Comparison of ENCODE assay signal across 7 mouse cellular contexts in genomic region chr16:75767250-75768002, GRCm38 (mm10). TPM values are rescaled to one million over a fixed set of nuclear protein-coding genes. Genes with fewer than 3 reads are reported as not detected.
DNase-seq lines count a peak whose midpoint lies in the region; ATAC-seq and TF ChIP-seq lines count a peak whose summit lies in the region.

No protein-coding gene starts in this region.

- no peaks in the 10 kb centered on the region for H3K27me3 ChIP-seq in C2C12 (ENCODE audit: control insufficient read depth, insufficient read depth, insufficient read length)
- no peaks in the 10 kb centered on the region for H3K27me3 ChIP-seq in heart, postnatal 0 days (ENCODE audit: control insufficient read depth, insufficient read depth, low read length)
- H3K27me3 ChIP-seq in limb, embryonic 11.5 days (ENCODE audit: control insufficient read depth, insufficient read depth, low read length): no peaks in the 10 kb centered on the region

- H3K9me3 ChIP-seq in heart, postnatal 0 days (replicated peaks; ENCODE audit: control insufficient read depth, low read length): no peaks in the 10 kb centered on the region
- H3K9me3 ChIP-seq in limb, embryonic 11.5 days (ENCODE audit: control insufficient read depth, low read length): no peaks in the 10 kb centered on the region

- TF ChIP-seq CTCF in C2C12 (IDR thresholded peaks at IDR 0.05; ENCODE audit: control insufficient read depth, insufficient read depth, insufficient read length): no peak
- TF ChIP-seq CTCF in cortical plate, adult 2 months (IDR thresholded peaks at IDR 0.05; ENCODE audit: extremely low read depth, insufficient read depth, low read length): no peak
- TF ChIP-seq CTCF in heart, postnatal 0 days (IDR thresholded peaks at IDR 0.05; ENCODE audit: low read depth): no peak

- no peak for TF ChIP-seq EP300 in heart, postnatal 0 days (IDR thresholded peaks at IDR 0.05; ENCODE audit: low read depth)

- peaks cover 22% of the 10 kb centered on the region for H3K79me3 ChIP-seq in C2C12 (ENCODE audit: low read depth)

- ATAC-seq in heart, postnatal 0 days (ENCODE audit: insufficient read depth, low read depth): no peak
- ATAC-seq in limb, embryonic 11.5 days (ENCODE audit: insufficient number of reproducible peaks, low FRiP score, low TSS enrichment, low read depth): peak; percentile 77

- H3ac ChIP-seq in C2C12 (ENCODE audit: control insufficient read depth, insufficient read length, low read depth): peak overlapping the region; percentile 45

- peaks cover 41% of the 10 kb centered on the region for H3K79me2 ChIP-seq in C2C12 (ENCODE audit: control insufficient read depth, insufficient read depth)

- H3K4me2 ChIP-seq in heart, postnatal 0 days (ENCODE audit: low read depth, low read length): peak overlapping the region; percentile 90
- H3K4me2 ChIP-seq in limb, embryonic 11.5 days (ENCODE audit: low read depth, severe bottlenecking): peak overlapping the region; percentile 50

- peak; percentile 43 for DNase-seq in 3134 (ENCODE audit: extremely low read depth, insufficient read length, low spot score)
- no peak for DNase-seq in heart, postnatal 0 days (ENCODE audit: low spot score)
- no peak for DNase-seq in limb, embryonic 11.5 days (ENCODE audit: low spot score)
- DNase-seq in naive thymus-derived CD4-positive, alpha-beta T cell, adult 2 months (ENCODE audit: low read depth): peak; percentile 61
- no peak for DNase-seq in layer of hippocampus, adult 11-12 months (ENCODE audit: low spot score)

- H3K27ac ChIP-seq in cortical plate, adult 2 months (ENCODE audit: insufficient read depth, low read length): no peak overlapping the region
- H3K27ac ChIP-seq in heart, postnatal 0 days (ENCODE audit: low read depth): 0 out of 2 replicates have a peak overlapping the region, but pooled peaks have one; percentile 28
- H3K27ac ChIP-seq in limb, embryonic 11.5 days (replicated peaks; ENCODE audit: low read depth, low read length): peak overlapping the region; percentile 36; the same call in 1 of the 2 replicates

- H3K4me1 ChIP-seq in cortical plate, adult 2 months (ENCODE audit: control insufficient read depth, insufficient read depth, low read length): peaks cover 3% of the 10 kb centered on the region; the same call in 1 of the 2 replicates
- H3K4me1 ChIP-seq in heart, postnatal 0 days (ENCODE audit: control insufficient read depth, insufficient read depth): 0 out of 2 replicates have a peak, but pooled peaks cover 4% of the 10 kb centered on the region
- H3K4me1 ChIP-seq in limb, embryonic 11.5 days (ENCODE audit: control insufficient read depth, insufficient read depth, low read length): 0 out of 2 replicates have a peak, but pooled peaks cover 3% of the 10 kb centered on the region

- H3K36me3 ChIP-seq in C2C12 (ENCODE audit: control insufficient read depth, insufficient read depth): peaks cover 13% of the 10 kb centered on the region
- peaks cover 5% of the 10 kb centered on the region; the same call in 1 of the 2 replicates for H3K36me3 ChIP-seq in heart, postnatal 0 days (replicated peaks; ENCODE audit: control insufficient read depth, insufficient read depth, low read length)
- H3K36me3 ChIP-seq in limb, embryonic 11.5 days (ENCODE audit: control insufficient read depth, insufficient read depth, low read length): peaks cover 6% of the 10 kb centered on the region; the same call in 1 of the 2 replicates

- no peak for TF ChIP-seq POLR2A in cortical plate, adult 2 months (IDR thresholded peaks at IDR 0.05; ENCODE audit: extremely low read depth, insufficient read depth, low read length)

- WGBS in heart, postnatal 0 days: 14% methylated on average over 21 of the region's 21 CpGs
- 21% methylated on average over 21 of the region's 21 CpGs for WGBS in limb, embryonic 11.5 days

- H3K4me3 ChIP-seq in C2C12 (ENCODE audit: insufficient read depth, poor library complexity, severe bottlenecking): peak overlapping the region; percentile 75
- peak overlapping the region; percentile 83 for H3K4me3 ChIP-seq in cortical plate, adult 2 months (ENCODE audit: insufficient read depth, low read length)
- H3K4me3 ChIP-seq in heart, postnatal 0 days (ENCODE audit: low read depth, low read length): peak overlapping the region; percentile 67
- H3K4me3 ChIP-seq in limb, embryonic 11.5 days (ENCODE audit: low read depth, low read length): peak overlapping the region; percentile 67

- peak overlapping the region; percentile 49; the same call in 1 of the 2 replicates for H3K9ac ChIP-seq in heart, postnatal 0 days (replicated peaks; ENCODE audit: low read depth, low read length)
- peak overlapping the region; percentile 47 for H3K9ac ChIP-seq in limb, embryonic 11.5 days (ENCODE audit: low read length)

TF ChIP-seq in C2C12, 6 proteins besides CTCF, POLR2A, EP300 and RAD21:
- no peak for TF ChIP-seq FOSL1 (IDR thresholded peaks at IDR 0.05; ENCODE audit: insufficient read depth, low read length, poor library complexity, severe bottlenecking)
- TF ChIP-seq CEBPB (IDR thresholded peaks at IDR 0.05; ENCODE audit: low read depth): no peak

RNA-seq across cellular contexts. Expression of gene Hspa13, which starts 0.5 kb away (rescaled TPM):
- 8.4 TPM for polyA plus RNA-seq in C2C12 (2012; fragmentation: generic; extraction: Trizol)
- polyA plus RNA-seq in cortical plate, adult 2 months (2012; rRNA removed): 16.7 and 16.9 TPM in 2 replicates
- total RNA-seq in heart, postnatal 0 days (2014; rRNA removed; ENCODE audit: low replicate concordance): 10.7 and 18.6 TPM in 2 replicates
- 11.5 and 11.6 TPM in 2 replicates for polyA plus RNA-seq in heart, postnatal 0 days (2015; fragmentation: Nextera tagmentation; extraction: Ambion mirVana)
- polyA plus RNA-seq in limb, embryonic 11.5 days (2014; fragmentation: Nextera tagmentation; extraction: Ambion mirVana): 39.3 TPM in 2 replicates

Comparison
In these comparisons a context has a peak if more than half of its experiments do, and no peak if none do; other contexts are left out.
1. DNase-seq: peak in 3134 (single experiment) and naive thymus-derived CD4-positive, alpha-beta T cell, adult 2 months (single experiment); none in heart, postnatal 0 days (single experiment), limb, embryonic 11.5 days (single experiment) and layer of hippocampus, adult 11-12 months (single experiment).
2. Peak in every context shown above with its lines, with median percentiles within 50 percentile points of each other: H3K4me3 ChIP-seq.